In genomic region chr19:6534118-6534415, GRCm38 (mm10) we compare ENCODE assay signal across 22 mouse cellular contexts. TPM values are rescaled to one million over a fixed set of nuclear protein-coding genes. Genes with fewer than 3 reads are reported as not detected.
A peak's percentile ranks its signal among the peaks of the same experiment; 100 is the strongest.
DNase-seq lines count a peak whose midpoint lies in the region; ATAC-seq and TF ChIP-seq lines count a peak whose summit lies in the region.
"Had no signal": no experiment of that assay in that cellular context is flagged by ENCODE, and none has a peak within 500 bp of the region (broad histone marks: within the 10 kb centered on the region; RNA-seq: fewer than 3 reads in every experiment).

No protein-coding gene starts in this region.

- peak; percentile 62 for DNase-seq in embryo, embryonic 10 days (ENCODE audit: low spot score)
- DNase-seq in embryo, embryonic 11 days, result no peak
- peak; percentile 9 for DNase-seq in lung, embryonic 14.5 days
- no peak for DNase-seq in lung, postnatal 36 days
- no peak for DNase-seq in kidney, adult 8-10 months
- no peak for DNase-seq in frontal cortex, postnatal 25 days (ENCODE audit: low spot score in 2 of 2)
- DNase-seq: adrenal gland, postnatal 36 days; gastrocnemius, postnatal 25 days; kidney, adult 11 months; kidney, postnatal 4 days; lung, postnatal 10 days; thymus, postnatal 14 days had no signal

- H3K4me2 ChIP-seq in lung, embryonic 14.5 days, result no peak overlapping the region
- H3K4me2 ChIP-seq in hindbrain, embryonic 13.5 days, result no peak overlapping the region
- H3K4me2 ChIP-seq: heart, embryonic 11.5 days; neural tube, embryonic 12.5 days had no signal

- no peak overlapping the region for H3K9ac ChIP-seq in lung, embryonic 14.5 days
- no peak overlapping the region for H3K9ac ChIP-seq in hindbrain, embryonic 13.5 days
- H3K9ac ChIP-seq: liver, embryonic 14.5 days; neural tube, embryonic 12.5 days had no signal

- H3K9me3 ChIP-seq in lung, embryonic 14.5 days (ENCODE audit: low read depth, low read length), result no peaks in the 10 kb centered on the region
- no peaks in the 10 kb centered on the region for H3K9me3 ChIP-seq in hindbrain, embryonic 13.5 days
- H3K9me3 ChIP-seq: neural tube, embryonic 12.5 days had no signal

- ATAC-seq in lung, embryonic 14.5 days (ENCODE audit: insufficient read depth), result no peak
- no peak for ATAC-seq in hindbrain, embryonic 13.5 days (ENCODE audit: low FRiP score)

- H3K4me1 ChIP-seq in lung, embryonic 14.5 days (ENCODE audit: insufficient read depth), result no peaks in the 10 kb centered on the region
- H3K4me1 ChIP-seq in hindbrain, embryonic 13.5 days (replicated peaks), result peaks cover 63% of the 10 kb centered on the region
- H3K4me1 ChIP-seq in olfactory bulb, adult 2 months (ENCODE audit: control insufficient read depth, insufficient read depth, low read length), result peaks cover 59% of the 10 kb centered on the region

- peaks cover 39% of the 10 kb centered on the region for H3K27me3 ChIP-seq in lung, embryonic 14.5 days (ENCODE audit: insufficient read depth, low read length)
- H3K27me3 ChIP-seq in hindbrain, embryonic 13.5 days, result no peaks in the 10 kb centered on the region
- H3K27me3 ChIP-seq: CH12.LX had no signal

- no peak overlapping the region for H3K4me3 ChIP-seq in lung, embryonic 14.5 days (ENCODE audit: low read depth, low read length)
- H3K4me3 ChIP-seq in hindbrain, embryonic 13.5 days, result no peak overlapping the region
- H3K4me3 ChIP-seq in olfactory bulb, adult 2 months (ENCODE audit: insufficient read depth, low read depth, low read length), result no peak overlapping the region
- H3K4me3 ChIP-seq: left cerebral cortex, adult 2 months; neural tube, embryonic 12.5 days had no signal

- TF ChIP-seq CTCF in lung, embryonic 14.5 days (IDR thresholded peaks at IDR 0.05; ENCODE audit: low read depth), result no peak
- no peak for TF ChIP-seq CTCF in olfactory bulb, adult 2 months (IDR thresholded peaks at IDR 0.05; ENCODE audit: insufficient read depth, low read depth, low read length)

- no peak overlapping the region for H3K27ac ChIP-seq in lung, embryonic 14.5 days (ENCODE audit: low read depth)
- peak overlapping the region; percentile 35; the same call in 1 of the 2 replicates for H3K27ac ChIP-seq in hindbrain, embryonic 13.5 days
- 0 out of 2 replicates have a peak overlapping the region, but pooled peaks have one; percentile 7 for H3K27ac ChIP-seq in olfactory bulb, adult 2 months (ENCODE audit: insufficient read depth, low read depth, low read length)
- H3K27ac ChIP-seq: liver, embryonic 14.5 days; neural tube, embryonic 12.5 days had no signal

- H3K36me3 ChIP-seq in lung, embryonic 14.5 days (ENCODE audit: insufficient read depth), result no peaks in the 10 kb centered on the region
- no peaks in the 10 kb centered on the region for H3K36me3 ChIP-seq in hindbrain, embryonic 13.5 days
- H3K36me3 ChIP-seq: neural tube, embryonic 12.5 days had no signal

- TF ChIP-seq POLR2A in olfactory bulb, adult 2 months (IDR thresholded peaks at IDR 0.05; ENCODE audit: insufficient read depth, low read depth, low read length), result no peak

- WGBS in lung, embryonic 14.5 days, result 51% methylated on average over 5 of the region's 5 CpGs
- WGBS in hindbrain, embryonic 13.5 days, result 40% methylated on average over 5 of the region's 5 CpGs
- 60% methylated on average over 5 of the region's 5 CpGs for WGBS in olfactory bulb, adult 2 months

RNA-seq across cellular contexts. Expression of gene Slc22a12, which starts 8.8 kb away (rescaled TPM):
- polyA plus RNA-seq in lung, embryonic 14.5 days (2014; fragmentation: Nextera tagmentation; extraction: Ambion mirVana), result not detected in 2 replicates
- polyA plus RNA-seq in hindbrain, embryonic 13.5 days (2015; fragmentation: Nextera tagmentation; extraction: Ambion mirVana), result 0.10 and 0.23 TPM in 2 replicates
- polyA plus RNA-seq in olfactory bulb, adult 2 months (2012; ENCODE audit: insufficient read depth, insufficient read length, low replicate concordance, missing spikeins), result not detected in 2 replicates
- polyA plus RNA-seq: embryonic facial prominence, embryonic 14.5 days; heart, embryonic 11.5 days; limb, embryonic 11.5 days; liver, embryonic 14.5 days; neural tube, embryonic 12.5 days; small intestine, adult 2 months had no signal

Comparison
In these comparisons a context has a peak if more than half of its experiments do, and no peak if none do; other contexts are left out.
1. DNase-seq: peak in embryo, embryonic 10 days (single experiment) and lung, embryonic 14.5 days (single experiment); none in embryo, embryonic 11 days (single experiment), lung, postnatal 36 days (single experiment), kidney, adult 8-10 months (0 of 2) and frontal cortex, postnatal 25 days (0 of 2).